Mouse (Mus musculus): ENCODE data around the gene Ntm.

Gene Ntm

DNA sequence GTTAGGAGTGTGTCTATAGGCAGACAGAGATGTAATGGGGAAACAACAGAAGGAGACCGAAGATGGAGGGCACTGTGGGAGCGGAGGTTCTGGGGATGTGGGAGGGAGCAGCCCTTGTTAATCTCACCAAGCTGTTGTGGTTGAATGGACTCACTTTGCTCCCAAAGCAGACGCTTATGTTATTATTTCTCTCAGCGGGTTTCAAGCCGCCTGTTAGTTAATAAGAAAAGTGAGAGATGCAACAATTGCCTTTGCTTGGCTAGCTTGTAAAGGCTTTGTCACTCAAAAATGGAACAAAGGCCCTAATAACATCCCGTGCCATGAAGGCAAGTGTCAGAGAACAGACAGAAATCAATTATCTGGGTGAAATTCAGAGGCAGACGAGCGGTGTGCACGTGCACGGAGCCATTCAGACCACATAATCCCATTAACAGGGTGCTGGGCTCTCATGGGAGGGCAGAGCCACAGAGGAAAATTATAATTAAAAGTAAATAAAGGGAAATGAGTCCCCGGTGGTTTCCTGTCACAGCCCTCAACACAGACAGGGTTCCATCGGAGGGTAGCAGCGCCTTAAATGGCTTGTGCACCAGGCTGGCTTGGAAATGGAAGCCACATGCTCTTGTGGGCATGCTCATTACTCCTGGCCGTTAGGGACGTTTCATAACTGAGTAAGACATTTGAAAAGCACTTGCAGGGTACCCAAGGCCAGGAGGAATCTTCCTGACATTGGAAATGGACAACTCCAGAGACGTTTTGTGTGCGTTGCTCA is 448.2 kb downstream of the Ntm start:
- in situ Hi-C loops (cut with MboI; ENCODE audit: low sequenced_read_pairs), result no loop called here

DNA sequence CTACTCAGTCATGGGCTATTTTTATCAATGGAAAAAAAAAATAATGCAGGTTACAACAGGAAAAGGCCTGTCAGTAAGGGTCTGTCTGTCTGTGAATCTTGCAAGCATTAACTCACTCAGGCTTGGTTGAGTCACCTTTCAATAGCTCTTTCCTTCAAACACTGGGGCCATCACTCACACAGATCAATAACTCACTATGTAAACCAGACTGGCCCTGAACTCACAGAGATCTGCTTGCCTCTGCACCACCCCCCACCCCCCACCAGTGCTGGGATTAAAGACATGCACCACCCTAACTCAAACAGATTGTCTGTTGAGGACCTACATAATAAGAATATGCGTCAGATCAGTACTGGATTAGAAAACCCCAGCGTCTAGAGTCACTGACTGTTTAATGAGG is 466.9 kb downstream of the Ntm start:
- in situ Hi-C loops (cut with MboI; ENCODE audit: low sequenced_read_pairs), result no loop called here

DNA sequence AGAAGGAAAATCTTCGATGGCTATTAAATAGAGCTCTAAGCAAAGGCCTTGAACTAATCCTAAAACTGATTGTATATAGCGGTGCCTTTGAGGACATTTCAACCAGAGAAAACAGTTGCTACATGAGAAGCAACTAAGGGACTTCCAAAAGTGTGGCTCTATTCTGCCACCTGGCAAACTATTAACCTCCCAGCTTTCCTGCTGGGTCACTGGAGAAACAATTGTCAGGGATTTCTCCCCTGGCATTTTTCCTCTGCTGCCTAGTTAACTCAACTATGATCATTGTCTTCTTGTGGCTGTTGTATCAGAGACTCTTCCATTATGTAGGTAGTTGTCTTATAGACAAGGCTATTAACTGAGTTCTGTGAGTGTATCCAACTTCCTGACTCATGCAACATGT is 480.7 kb downstream of the Ntm start:
- in situ Hi-C loops (cut with MboI; ENCODE audit: low sequenced_read_pairs), result no loop called here

DNA sequence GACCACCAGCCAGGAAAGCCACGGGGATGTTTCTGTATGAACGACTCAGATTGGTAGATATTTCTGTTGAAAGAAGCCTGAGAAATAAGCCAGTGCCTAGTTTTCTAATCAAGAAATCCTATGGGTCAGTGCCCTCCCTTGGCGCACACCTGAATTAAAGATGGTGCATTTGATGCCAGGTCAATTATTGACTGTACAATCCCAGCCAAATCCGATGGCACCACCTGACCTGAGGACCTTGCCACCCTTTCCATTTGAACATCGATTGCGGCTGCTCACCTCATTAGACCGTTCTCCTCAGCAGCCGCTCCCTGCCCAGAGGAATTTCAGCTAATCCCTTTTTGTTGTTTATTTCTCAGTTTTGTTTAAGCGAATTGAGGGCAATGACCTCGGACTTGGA is 483.9 kb downstream of the Ntm start:
- in situ Hi-C loops (cut with MboI; ENCODE audit: low sequenced_read_pairs), result no loop called here

DNA sequence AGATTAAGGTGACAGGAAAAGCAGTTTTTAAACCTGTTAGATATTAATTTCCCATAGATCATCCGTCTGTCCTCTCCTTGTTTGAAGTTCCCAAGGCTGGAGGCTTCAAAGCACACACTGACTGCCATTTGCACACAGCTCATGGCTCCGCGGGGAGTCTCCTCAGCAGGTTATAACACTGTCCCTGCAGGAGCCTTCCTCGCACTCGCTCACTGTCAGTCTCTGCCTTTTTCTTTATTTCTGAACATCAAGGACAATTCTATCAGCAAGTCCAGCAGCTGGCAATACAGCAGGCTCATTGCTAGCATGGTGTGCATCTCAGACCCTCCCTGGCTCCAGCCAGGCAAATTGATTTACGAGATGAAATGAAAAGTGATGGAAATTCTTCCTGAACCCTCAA is 485.7 kb downstream of the Ntm start:
- in situ Hi-C loops (cut with MboI; ENCODE audit: low sequenced_read_pairs), result no loop called here

DNA sequence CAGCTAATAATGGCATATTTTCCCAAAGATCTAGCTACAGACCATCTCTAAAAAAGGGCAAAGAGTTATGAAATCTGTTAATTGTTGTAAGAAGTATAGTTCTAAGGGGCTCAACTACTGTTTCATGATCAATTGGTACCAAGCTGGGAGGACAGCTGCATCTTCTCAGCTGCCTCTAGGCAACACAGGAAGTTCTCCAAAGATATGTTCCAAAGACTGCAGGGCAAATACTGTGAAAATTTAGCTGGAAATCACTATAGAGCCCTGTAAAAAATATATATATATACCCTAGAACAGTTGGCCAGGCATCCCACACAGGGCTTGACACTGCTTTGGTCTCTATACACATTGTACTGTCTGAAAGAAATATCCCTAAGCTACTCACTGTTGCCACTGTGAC is 489.5 kb downstream of the Ntm start:
- in situ Hi-C loops (cut with MboI; ENCODE audit: low sequenced_read_pairs), result no loop called here

DNA sequence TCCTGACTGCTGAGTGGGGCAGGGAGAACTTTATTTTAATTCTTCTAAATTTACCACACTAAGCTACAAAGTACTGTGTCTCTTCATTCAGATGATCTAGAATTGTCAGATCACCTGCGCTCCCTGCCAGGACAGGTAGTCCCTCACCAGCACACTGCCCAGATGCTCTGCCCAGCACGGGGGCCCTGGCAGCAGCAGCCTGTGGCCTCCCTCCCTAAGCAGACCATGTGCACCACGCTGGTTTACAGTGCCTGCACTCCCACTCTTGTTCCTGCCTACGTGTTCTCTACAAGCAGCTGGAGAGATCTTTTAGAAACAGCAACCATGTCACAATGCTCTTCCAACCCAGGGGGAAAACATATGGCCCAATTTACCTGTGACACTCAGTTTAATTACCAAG is 490.7 kb downstream of the Ntm start:
- in situ Hi-C loops (cut with MboI; ENCODE audit: low sequenced_read_pairs), result no loop called here

DNA sequence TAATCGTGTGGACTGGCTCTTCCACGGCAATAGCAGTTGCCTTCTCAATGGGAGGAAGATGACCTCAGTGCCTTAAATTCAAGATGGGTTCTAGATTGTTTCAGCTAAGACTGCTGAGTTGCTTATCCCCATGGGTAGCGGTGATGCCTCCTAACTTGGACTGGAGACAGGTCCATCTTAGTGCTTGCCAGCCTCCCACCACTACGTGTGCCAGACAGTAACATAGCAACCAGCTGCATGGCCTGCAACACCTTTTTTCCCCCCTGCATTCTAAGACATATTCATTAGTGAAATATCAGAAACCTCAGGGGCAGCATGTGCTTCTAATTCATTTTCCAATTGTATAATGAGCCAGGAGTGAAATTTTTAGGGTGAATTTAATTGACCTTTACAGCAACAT is 498.2 kb downstream of the Ntm start:
- in situ Hi-C loops (cut with MboI; ENCODE audit: low sequenced_read_pairs), result no loop called here

DNA sequence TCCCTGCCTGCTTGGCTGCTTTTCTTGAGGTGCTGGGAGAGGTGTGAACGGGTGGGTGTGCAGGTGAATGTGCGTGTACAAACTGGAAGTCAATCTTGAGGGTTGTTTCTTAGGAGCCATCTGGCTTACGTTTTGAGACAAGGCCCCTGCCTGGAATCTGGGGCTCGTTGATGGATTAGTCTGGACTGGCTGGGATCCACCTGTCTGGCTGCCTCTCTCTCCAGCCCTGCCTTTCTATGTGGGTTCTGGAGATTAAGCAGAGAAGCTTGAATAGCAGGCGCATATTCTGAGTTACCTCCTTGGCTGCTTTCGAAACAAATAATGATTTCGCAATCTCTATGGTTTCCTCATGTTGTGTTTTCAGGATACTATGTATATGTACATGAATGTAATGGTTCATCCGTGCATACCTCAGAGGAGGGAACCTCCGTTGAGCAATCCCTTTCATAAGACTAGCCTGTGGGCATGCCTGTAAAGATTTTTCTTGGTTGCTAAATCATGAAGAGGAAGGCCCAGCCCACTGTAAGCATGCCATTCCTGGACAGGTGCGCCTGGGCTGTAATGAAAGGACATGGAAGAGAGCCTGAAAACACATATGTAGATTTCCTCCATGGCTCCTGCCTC is 499.9 kb downstream of the Ntm start:
- in situ Hi-C loops (cut with MboI; ENCODE audit: low sequenced_read_pairs), result no loop called here

DNA sequence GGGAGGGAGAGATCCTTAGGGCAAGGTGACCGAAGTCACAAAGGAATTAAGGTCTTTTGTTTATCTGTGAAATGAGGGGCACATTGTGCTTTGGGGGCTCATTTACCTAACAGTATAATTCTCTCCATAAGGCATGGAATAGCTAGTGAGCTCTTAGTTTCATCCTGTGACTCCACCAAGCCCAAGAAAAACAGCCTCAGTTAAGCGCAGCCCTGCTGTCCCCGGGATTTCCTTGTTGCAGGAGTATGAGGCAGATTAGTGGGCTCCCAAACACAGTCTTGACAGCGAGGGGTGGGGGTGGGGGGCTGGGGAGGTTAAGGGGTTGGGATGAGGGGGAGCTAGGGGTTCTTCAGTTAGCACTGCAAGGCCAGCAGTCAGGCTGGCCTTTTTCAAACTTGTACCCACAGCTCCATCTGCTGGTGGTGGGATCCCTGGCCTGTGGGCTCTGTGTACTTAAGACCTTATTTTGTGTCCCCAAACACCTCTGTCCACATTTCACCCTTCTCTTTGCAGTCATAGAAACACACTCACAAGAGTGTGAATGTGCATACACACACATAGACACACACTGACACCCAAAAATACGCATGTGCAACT is 504.9 kb downstream of the Ntm start:
- in situ Hi-C loops (cut with MboI; ENCODE audit: low sequenced_read_pairs), result no loop called here

DNA sequence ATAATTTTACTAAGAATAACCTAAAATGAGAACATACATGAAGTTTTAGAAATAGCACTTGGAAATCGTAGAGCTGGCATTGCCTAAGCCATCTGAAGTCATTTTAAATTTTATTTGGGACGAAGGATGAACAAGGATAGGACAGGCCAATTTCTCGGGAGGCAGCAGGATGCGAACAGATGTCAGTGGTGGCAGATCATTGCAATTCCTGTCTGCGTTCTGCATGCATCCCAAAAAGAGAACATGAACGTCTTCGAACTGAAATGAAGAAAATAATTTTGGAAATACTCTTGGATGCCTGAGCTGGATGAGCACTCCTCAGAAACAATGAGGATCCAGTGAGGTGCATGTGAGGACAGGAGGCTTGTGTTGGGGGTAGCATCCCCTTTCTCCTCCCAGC is 506.9 kb downstream of the Ntm start:
- in situ Hi-C loops (cut with MboI; ENCODE audit: low sequenced_read_pairs), result no loop called here

DNA sequence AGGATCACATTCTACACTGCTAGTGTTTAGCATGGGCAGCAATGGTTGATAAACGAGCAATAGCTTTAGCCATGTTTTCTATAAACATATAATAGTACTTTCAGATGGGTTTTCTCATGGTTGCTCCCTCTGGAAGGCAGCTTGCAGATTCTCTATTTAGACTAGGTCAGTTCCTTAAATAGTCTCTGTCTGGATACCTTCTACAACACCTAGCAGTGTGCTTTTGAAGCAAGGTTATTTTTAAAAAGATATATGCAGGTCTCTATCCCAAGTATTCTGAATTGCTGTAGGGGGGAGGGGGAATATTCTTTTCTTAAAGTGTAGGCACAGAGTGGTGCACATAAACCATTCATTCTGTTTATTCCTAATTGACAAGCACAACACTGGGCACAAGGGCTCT is 511.7 kb downstream of the Ntm start:
- in situ Hi-C loops (cut with MboI; ENCODE audit: low sequenced_read_pairs), result no loop called here

DNA sequence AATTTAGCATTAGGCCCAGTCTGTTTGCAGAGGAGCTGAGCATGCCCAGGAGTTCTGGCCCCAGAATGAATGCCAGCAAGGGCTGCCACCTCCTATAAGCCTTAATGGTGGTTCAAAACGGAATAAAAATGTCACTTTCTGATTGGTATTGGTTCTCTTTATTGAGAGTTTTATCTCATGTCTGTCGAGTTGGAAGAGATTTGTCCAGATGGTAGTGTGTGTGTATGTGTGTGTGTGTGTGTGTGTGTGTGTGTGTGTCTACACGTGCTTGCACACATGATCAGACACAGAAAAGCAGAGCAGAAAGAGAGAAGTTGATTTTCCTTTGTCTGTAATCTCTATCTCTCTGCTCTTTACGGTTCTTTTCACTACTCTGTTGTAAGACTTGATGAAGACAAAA is 518.9 kb downstream of the Ntm start:
- in situ Hi-C loops (cut with MboI; ENCODE audit: low sequenced_read_pairs), result no loop called here

DNA sequence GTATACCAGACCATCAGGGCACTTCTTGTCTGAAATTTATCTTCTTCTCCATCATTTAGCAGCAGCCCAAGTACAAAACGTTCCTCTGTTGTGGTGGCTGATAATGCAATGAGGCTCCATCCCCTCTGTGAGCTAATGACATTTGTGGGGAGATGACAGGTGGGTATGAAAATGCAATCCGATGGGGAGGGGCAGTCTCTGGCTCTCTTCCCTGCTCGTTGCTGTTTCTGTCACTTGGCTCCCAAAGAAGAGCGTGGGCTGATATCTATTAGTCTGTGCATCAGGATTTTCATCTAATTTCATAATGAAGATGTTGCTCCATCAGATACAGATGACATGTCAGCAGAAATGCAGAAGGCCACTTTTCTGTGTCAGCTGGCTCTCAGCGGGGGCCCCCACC is 523.5 kb downstream of the Ntm start:
- in situ Hi-C loops (cut with MboI; ENCODE audit: low sequenced_read_pairs), result no loop called here

DNA sequence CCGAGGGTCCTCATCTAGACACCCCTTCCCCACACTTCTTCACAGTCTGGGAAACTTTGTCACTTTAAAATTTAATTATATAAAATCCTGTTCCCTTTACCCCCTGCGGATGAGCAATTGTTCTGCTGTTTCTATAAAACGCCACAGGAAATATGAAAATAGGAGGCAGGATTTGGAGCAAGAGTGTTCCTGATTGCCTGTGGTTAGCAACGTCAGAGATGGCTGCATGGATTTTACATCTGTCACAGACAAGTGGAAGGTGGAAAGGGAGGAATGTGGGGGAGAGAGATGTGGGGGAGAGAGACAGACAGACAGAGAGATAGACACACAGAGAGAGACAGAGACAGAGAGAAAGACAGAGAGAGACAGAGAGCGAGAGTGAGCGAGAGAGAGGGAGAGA is 528.3 kb downstream of the Ntm start:
- in situ Hi-C loops (cut with MboI; ENCODE audit: low sequenced_read_pairs), result no loop called here

DNA sequence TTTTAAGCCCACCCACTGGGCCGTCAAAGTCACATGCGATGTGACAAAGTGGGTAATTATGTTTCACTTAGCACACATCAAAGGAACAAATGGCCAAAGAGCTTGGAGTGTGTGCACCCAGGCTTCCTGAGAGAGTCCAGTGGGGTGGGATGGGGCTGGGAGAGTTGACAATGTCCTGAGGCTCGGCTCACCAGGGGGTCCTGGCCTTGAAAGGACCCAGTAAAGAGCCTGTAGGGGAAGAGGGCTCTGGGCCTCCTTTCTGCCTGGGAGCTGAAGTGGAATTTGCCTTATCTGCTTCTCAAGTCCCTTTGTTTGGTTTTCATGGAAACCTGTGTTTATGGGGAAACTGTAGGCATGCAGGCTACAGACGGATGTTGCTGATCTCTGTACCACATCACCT is 529.0 kb downstream of the Ntm start:
- in situ Hi-C loops (cut with MboI; ENCODE audit: low sequenced_read_pairs), result no loop called here

DNA sequence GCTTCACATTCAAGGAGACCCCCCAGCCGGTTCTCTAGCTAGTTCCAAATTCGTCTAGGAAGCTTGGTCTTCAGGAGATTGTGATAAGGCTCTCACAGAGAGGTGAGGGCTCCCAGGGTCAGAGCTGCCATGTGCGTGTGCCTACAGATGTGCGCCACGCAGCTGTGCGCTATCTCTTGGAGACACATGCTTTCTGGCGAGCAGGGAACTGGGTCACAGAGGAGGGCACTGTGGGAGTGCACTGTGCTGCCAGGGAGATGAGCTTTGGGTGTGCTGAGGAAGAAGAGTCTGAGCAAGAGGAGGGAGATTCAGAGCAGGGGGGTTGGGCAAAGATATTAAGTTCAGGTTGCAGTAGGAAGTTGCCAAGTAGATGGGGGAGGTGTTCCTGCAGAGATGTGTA is 529.8 kb downstream of the Ntm start:
- in situ Hi-C loops (cut with MboI; ENCODE audit: low sequenced_read_pairs), result no loop called here

DNA sequence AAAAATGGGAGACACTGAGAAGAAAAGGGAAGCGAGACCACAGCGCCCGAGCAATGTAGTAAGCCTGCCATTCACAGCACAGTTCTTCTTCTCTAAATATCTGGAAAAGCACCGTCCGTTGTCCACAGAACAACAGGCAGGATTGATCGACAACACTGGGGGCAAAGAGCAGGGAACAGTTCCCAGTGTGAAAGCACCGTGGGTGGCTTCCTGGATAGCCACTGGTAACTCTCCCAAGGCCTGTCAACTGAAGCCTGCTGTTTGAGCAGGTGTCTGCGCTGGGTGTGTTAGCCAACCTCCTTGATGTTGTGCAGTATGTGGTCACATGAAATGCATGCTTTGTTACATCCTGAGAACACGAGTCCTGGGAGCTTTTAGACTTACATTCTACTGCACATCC is 531.4 kb downstream of the Ntm start:
- in situ Hi-C loops (cut with MboI; ENCODE audit: low sequenced_read_pairs), result no loop called here

DNA sequence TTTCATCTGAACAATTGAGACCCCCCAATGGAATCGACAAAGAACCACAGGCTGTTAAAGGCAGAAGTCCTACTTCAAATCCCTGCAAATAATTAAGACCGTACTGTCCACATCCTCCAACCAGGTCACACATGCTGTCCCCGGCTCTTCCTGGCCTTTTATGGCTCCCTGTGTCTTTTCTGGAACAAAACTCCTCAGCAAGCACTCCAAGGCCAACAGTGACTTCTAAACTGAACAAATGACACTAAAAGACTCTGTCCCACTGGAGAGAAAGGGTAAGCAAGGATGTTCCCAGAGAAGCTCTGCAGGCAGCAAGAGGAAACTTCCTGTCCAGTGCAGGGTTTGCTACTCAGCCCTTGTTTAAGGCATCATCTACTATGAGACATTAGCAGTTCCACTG is 532.8 kb downstream of the Ntm start:
- in situ Hi-C loops (cut with MboI; ENCODE audit: low sequenced_read_pairs), result no loop called here

DNA sequence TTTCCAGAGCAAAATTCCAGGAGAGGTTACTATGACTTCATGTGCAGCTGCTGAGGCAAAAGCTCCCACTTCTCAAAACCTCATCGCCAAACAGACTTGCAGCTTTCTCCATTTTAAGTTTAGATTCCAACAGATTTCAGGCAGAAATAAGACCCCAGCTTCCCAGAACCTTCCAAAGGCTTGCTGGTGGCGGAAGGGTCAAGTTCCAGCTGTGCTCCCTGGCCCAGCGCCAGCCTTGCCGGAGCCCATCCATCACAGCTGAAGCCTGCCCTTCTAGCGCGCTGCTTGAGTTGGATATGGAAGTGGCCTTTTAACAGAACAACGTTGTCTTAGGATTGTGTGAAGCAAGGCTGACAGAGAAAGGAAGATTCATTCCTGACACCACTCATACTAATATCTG is 534.6 kb downstream of the Ntm start:
- in situ Hi-C loops (cut with MboI; ENCODE audit: low sequenced_read_pairs), result no loop called here

DNA sequence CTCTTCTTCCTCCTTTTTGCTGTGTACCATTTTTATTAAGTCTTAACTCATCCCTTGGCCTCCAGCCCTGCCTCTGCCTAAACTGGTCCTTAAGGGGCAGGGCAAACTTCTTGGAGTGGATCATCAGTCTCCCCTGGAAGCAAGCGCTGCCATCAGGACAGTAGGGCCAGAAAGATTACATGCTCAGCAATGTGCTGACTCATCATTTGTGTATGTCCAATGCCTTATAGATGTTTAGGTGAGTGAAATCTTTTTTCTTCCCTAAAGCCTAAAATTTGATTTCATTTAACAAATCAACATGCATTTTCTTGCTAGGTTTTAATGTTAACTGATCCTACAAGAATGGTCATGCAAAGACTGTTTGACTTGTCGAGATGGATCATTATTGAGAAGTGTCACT is 536.7 kb downstream of the Ntm start:
- in situ Hi-C loops (cut with MboI; ENCODE audit: low sequenced_read_pairs), result no loop called here

DNA sequence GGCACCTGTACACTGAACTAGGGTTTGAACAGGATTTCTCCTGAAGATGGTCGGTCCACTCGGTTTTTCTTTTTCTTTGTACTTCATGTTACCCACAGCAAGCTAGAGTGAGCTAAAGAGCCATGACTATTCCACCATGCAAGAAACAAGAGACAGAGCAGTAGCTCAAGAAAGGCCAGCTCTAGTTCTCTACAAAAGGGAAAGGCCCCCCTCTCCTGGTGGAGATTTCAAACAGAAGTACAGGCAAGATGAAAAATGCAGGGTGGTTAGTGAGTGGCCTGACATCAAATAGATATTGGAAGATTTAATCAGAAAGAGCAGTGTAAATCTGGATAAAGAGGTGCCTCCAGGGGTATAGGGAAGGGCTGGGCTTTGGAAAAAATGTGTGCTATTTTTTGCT is 547.4 kb downstream of the Ntm start:
- in situ Hi-C loops (cut with MboI; ENCODE audit: low sequenced_read_pairs), result no loop called here

DNA sequence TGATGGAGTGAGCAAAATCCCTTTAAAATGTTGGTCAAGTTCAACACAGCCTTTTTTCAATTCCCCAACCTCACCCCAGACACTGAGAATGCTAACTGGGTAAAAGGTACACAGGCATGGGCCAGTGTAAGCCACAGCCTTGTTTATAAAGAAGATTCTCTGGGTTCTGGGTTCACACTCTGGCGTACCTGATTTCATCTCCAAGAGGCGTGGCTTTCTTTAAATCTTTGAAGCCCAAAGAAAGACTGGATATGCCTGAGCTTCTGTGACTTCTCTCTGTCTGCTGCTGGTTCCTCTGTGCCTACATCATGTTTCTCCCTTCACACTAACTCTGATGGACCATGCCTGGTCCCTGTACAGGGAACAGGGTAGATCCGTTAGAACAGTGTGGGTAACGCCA is 549.8 kb downstream of the Ntm start:
- in situ Hi-C loops (cut with MboI; ENCODE audit: low sequenced_read_pairs), result no loop called here
